In the genomic region with DNA sequence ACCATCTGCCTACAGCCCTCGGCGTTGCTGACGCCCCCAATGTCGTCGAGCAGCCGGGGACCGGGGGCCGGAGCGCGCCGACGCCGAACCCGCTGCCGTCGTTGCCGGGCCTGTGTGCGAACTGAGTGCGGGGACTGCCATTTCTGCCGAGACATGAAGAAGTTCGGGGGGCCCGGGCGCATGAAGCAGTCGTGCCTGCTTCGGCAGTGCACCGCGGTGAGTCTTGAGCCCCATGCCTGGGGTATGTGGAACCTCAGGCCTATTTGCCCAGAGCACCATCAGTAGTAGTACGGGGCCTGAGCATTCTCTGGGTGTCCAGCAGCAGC, we compare ENCODE assay signal across 14 mouse cellular contexts. TPM values are rescaled to one million over a fixed set of nuclear protein-coding genes. Genes with fewer than 3 reads are reported as not detected.
DNase-seq lines count a peak whose midpoint lies in the region; ATAC-seq lines count a peak whose summit lies in the region.
"Had no signal": no experiment of that assay in that cellular context is flagged by ENCODE, and none has a peak within 500 bp of the region (broad histone marks: within the 10 kb centered on the region; RNA-seq: fewer than 3 reads in every experiment).

No protein-coding gene starts in this region.

- DNase-seq in neural tube, embryonic 11.5 days (ENCODE audit: low spot score) = no peak
- DNase-seq in neural tube, embryonic 10.5 days (ENCODE audit: extremely low spot score, low spot score) = no peak
- no peak for DNase-seq in spleen, postnatal 4 days (ENCODE audit: low spot score in 2 of 2)
- DNase-seq in thymus, adult 18-20 months = no peak
- DNase-seq: adrenal gland, postnatal 10 days; kidney, adult 18-20 months had no signal

- H3K27ac ChIP-seq in forebrain, embryonic 12.5 days = no peak overlapping the region
- H3K27ac ChIP-seq in forebrain, embryonic 16.5 days (ENCODE audit: low read length) = no peak overlapping the region
- H3K27ac ChIP-seq in neural tube, embryonic 11.5 days (ENCODE audit: low read depth, low read length) = no peak overlapping the region
- H3K27ac ChIP-seq in intestine, embryonic 16.5 days (ENCODE audit: low read length) = no peak overlapping the region
- no peak overlapping the region for H3K27ac ChIP-seq in neural tube, embryonic 12.5 days
- H3K27ac ChIP-seq: macrophage had no signal

- H3K4me1 ChIP-seq in forebrain, embryonic 12.5 days = peaks cover 25% of the 10 kb centered on the region
- H3K4me1 ChIP-seq in forebrain, embryonic 16.5 days (replicated peaks; ENCODE audit: control insufficient read depth, insufficient read depth, low read length) = peaks cover 21% of the 10 kb centered on the region
- H3K4me1 ChIP-seq in neural tube, embryonic 11.5 days (ENCODE audit: control insufficient read depth, insufficient read depth, low read length) = peaks cover 3% of the 10 kb centered on the region; the same call in 1 of the 2 replicates
- H3K4me1 ChIP-seq in intestine, embryonic 16.5 days (ENCODE audit: control insufficient read depth, insufficient read depth, low read length) = peaks cover 14% of the 10 kb centered on the region
- peaks cover 24% of the 10 kb centered on the region for H3K4me1 ChIP-seq in neural tube, embryonic 12.5 days

- 95% methylated on average over 28 of the region's 28 CpGs for WGBS in forebrain, embryonic 12.5 days
- 90% methylated on average over 28 of the region's 28 CpGs for WGBS in forebrain, embryonic 16.5 days
- 95% methylated on average over 28 of the region's 28 CpGs for WGBS in neural tube, embryonic 11.5 days
- 93% methylated on average over 28 of the region's 28 CpGs for WGBS in intestine, embryonic 16.5 days
- 94% methylated on average over 28 of the region's 28 CpGs for WGBS in neural tube, embryonic 12.5 days

- H3K36me3 ChIP-seq in forebrain, embryonic 12.5 days (replicated peaks) = peaks cover 54% of the 10 kb centered on the region
- H3K36me3 ChIP-seq in forebrain, embryonic 16.5 days (ENCODE audit: control insufficient read depth, insufficient read depth) = peaks cover 32% of the 10 kb centered on the region
- peaks cover 25% of the 10 kb centered on the region for H3K36me3 ChIP-seq in neural tube, embryonic 11.5 days (ENCODE audit: control insufficient read depth, insufficient read depth, low read length)
- peaks cover 15% of the 10 kb centered on the region for H3K36me3 ChIP-seq in intestine, embryonic 16.5 days (ENCODE audit: control insufficient read depth, insufficient read depth, low read length)
- H3K36me3 ChIP-seq in neural tube, embryonic 12.5 days = peaks cover 53% of the 10 kb centered on the region

- peak overlapping the region; percentile 91 for H3K4me3 ChIP-seq in forebrain, embryonic 12.5 days (replicated peaks)
- no peak overlapping the region for H3K4me3 ChIP-seq in forebrain, embryonic 16.5 days (replicated peaks; ENCODE audit: low read length)
- peak overlapping the region; percentile 91; the same call in 1 of the 2 replicates for H3K4me3 ChIP-seq in neural tube, embryonic 11.5 days (ENCODE audit: low read depth, low read length)
- H3K4me3 ChIP-seq in intestine, embryonic 16.5 days (ENCODE audit: low read length) = no peak overlapping the region
- peak overlapping the region; percentile 94; the same call in 1 of the 2 replicates for H3K4me3 ChIP-seq in neural tube, embryonic 12.5 days

- H3K9me3 ChIP-seq in forebrain, embryonic 12.5 days = no peaks in the 10 kb centered on the region
- H3K9me3 ChIP-seq in forebrain, embryonic 16.5 days (ENCODE audit: control insufficient read depth, low read length) = no peaks in the 10 kb centered on the region
- H3K9me3 ChIP-seq in neural tube, embryonic 11.5 days (ENCODE audit: control insufficient read depth, low read length) = no peaks in the 10 kb centered on the region
- no peaks in the 10 kb centered on the region for H3K9me3 ChIP-seq in intestine, embryonic 16.5 days (ENCODE audit: control insufficient read depth, low read length)
- no peaks in the 10 kb centered on the region for H3K9me3 ChIP-seq in neural tube, embryonic 12.5 days

- no peak for ATAC-seq in forebrain, embryonic 12.5 days (ENCODE audit: low FRiP score)
- no peak for ATAC-seq in forebrain, embryonic 16.5 days
- no peak for ATAC-seq in neural tube, embryonic 11.5 days (ENCODE audit: insufficient read depth, low FRiP score, low TSS enrichment)
- no peak for ATAC-seq in intestine, embryonic 16.5 days
- no peak for ATAC-seq in neural tube, embryonic 12.5 days (ENCODE audit: low FRiP score, low read depth)
- ATAC-seq: Patski had no signal

- no peaks in the 10 kb centered on the region for H3K27me3 ChIP-seq in forebrain, embryonic 12.5 days
- no peaks in the 10 kb centered on the region for H3K27me3 ChIP-seq in forebrain, embryonic 16.5 days (replicated peaks; ENCODE audit: control insufficient read depth, insufficient read depth, low read length)
- no peaks in the 10 kb centered on the region for H3K27me3 ChIP-seq in neural tube, embryonic 11.5 days (ENCODE audit: control insufficient read depth, insufficient read depth, low read length)
- no peaks in the 10 kb centered on the region for H3K27me3 ChIP-seq in intestine, embryonic 16.5 days (replicated peaks; ENCODE audit: control insufficient read depth, insufficient read depth, low read length)
- H3K27me3 ChIP-seq in neural tube, embryonic 12.5 days (replicated peaks) = no peaks in the 10 kb centered on the region
- H3K27me3 ChIP-seq: Patski had no signal

- no peak overlapping the region for H3K9ac ChIP-seq in forebrain, embryonic 12.5 days
- no peak overlapping the region for H3K9ac ChIP-seq in forebrain, embryonic 16.5 days (replicated peaks; ENCODE audit: low read depth, low read length)
- H3K9ac ChIP-seq in neural tube, embryonic 11.5 days (ENCODE audit: low read length) = no peak overlapping the region
- peak overlapping the region; percentile 87; the same call in 1 of the 2 replicates for H3K9ac ChIP-seq in intestine, embryonic 16.5 days (ENCODE audit: low read depth, low read length)
- 0 out of 2 replicates have a peak overlapping the region, but pooled peaks have one; percentile 93 for H3K9ac ChIP-seq in neural tube, embryonic 12.5 days

- H3K4me2 ChIP-seq in forebrain, embryonic 12.5 days = peak overlapping the region; percentile 84; the same call in 1 of the 2 replicates
- no peak overlapping the region for H3K4me2 ChIP-seq in forebrain, embryonic 16.5 days (ENCODE audit: low read length)
- H3K4me2 ChIP-seq in neural tube, embryonic 11.5 days (ENCODE audit: low read depth) = no peak overlapping the region
- no peak overlapping the region for H3K4me2 ChIP-seq in intestine, embryonic 16.5 days (ENCODE audit: low read depth, low read length)
- peak overlapping the region; percentile 91 for H3K4me2 ChIP-seq in neural tube, embryonic 12.5 days (replicated peaks)

RNA-seq across cellular contexts. Expression of gene Fbxl19, which starts 3.9 kb away (rescaled TPM):
- 9.0 and 10.3 TPM in 2 replicates for polyA plus RNA-seq in forebrain, embryonic 12.5 days (2016; fragmentation: Nextera tagmentation; extraction: Ambion mirVana)
- polyA plus RNA-seq in forebrain, embryonic 16.5 days (2015; fragmentation: Nextera tagmentation; extraction: Ambion mirVana) = 8.0 and 8.4 TPM in 2 replicates
- 6.7 and 7.7 TPM in 2 replicates for polyA plus RNA-seq in neural tube, embryonic 11.5 days (2014; fragmentation: Nextera tagmentation; extraction: Ambion mirVana)
- polyA plus RNA-seq in intestine, embryonic 16.5 days (2015; fragmentation: Nextera tagmentation; extraction: Ambion mirVana) = 1.9 and 2.4 TPM in 2 replicates
- polyA plus RNA-seq in neural tube, embryonic 12.5 days (2016; fragmentation: Nextera tagmentation; extraction: Ambion mirVana) = 10.2 and 13.0 TPM in 2 replicates

RNA-seq across cellular contexts. Expression of gene Ctf2, which starts 16.2 kb away (rescaled TPM):
- polyA plus RNA-seq in forebrain, embryonic 12.5 days (2016; fragmentation: Nextera tagmentation; extraction: Ambion mirVana) = 0.40 and 0.42 TPM in 2 replicates
- 0.11 and 0.17 TPM in 2 replicates for polyA plus RNA-seq in forebrain, embryonic 16.5 days (2015; fragmentation: Nextera tagmentation; extraction: Ambion mirVana)
- 0.18 TPM in 1 of 2 replicates, not detected in the other for polyA plus RNA-seq in neural tube, embryonic 11.5 days (2014; fragmentation: Nextera tagmentation; extraction: Ambion mirVana)
- 0.07 and 0.12 TPM in 2 replicates for polyA plus RNA-seq in intestine, embryonic 16.5 days (2015; fragmentation: Nextera tagmentation; extraction: Ambion mirVana)
- 0.22 and 0.28 TPM in 2 replicates for polyA plus RNA-seq in neural tube, embryonic 12.5 days (2016; fragmentation: Nextera tagmentation; extraction: Ambion mirVana)
- polyA plus RNA-seq: cerebellum, adult 2 months; gonadal fat pad, adult 2 months; macrophage had no signal

RNA-seq across cellular contexts. Expression of gene Orai3, which starts 21.4 kb away (rescaled TPM):
- 5.7 and 6.0 TPM in 2 replicates for polyA plus RNA-seq in forebrain, embryonic 12.5 days (2016; fragmentation: Nextera tagmentation; extraction: Ambion mirVana)
- polyA plus RNA-seq in forebrain, embryonic 16.5 days (2015; fragmentation: Nextera tagmentation; extraction: Ambion mirVana) = 9.5 and 9.6 TPM in 2 replicates
- polyA plus RNA-seq in neural tube, embryonic 11.5 days (2014; fragmentation: Nextera tagmentation; extraction: Ambion mirVana) = 5.5 and 6.5 TPM in 2 replicates
- 24.6 and 24.9 TPM in 2 replicates for polyA plus RNA-seq in intestine, embryonic 16.5 days (2015; fragmentation: Nextera tagmentation; extraction: Ambion mirVana)
- 7.9 and 9.9 TPM in 2 replicates for polyA plus RNA-seq in neural tube, embryonic 12.5 days (2016; fragmentation: Nextera tagmentation; extraction: Ambion mirVana)

RNA-seq across cellular contexts. Expression of gene Setd1a, which starts 28.3 kb away (rescaled TPM):
- polyA plus RNA-seq in forebrain, embryonic 12.5 days (2016; fragmentation: Nextera tagmentation; extraction: Ambion mirVana) = 21.7 and 25.5 TPM in 2 replicates
- polyA plus RNA-seq in forebrain, embryonic 16.5 days (2015; fragmentation: Nextera tagmentation; extraction: Ambion mirVana) = 19.8 and 20.7 TPM in 2 replicates
- polyA plus RNA-seq in neural tube, embryonic 11.5 days (2014; fragmentation: Nextera tagmentation; extraction: Ambion mirVana) = 27.2 and 28.5 TPM in 2 replicates
- 6.2 and 11.4 TPM in 2 replicates for polyA plus RNA-seq in intestine, embryonic 16.5 days (2015; fragmentation: Nextera tagmentation; extraction: Ambion mirVana)
- polyA plus RNA-seq in neural tube, embryonic 12.5 days (2016; fragmentation: Nextera tagmentation; extraction: Ambion mirVana) = 20.3 and 22.5 TPM in 2 replicates

RNA-seq across cellular contexts. Expression of gene Ctf1, which starts 35.7 kb away (rescaled TPM):
- polyA plus RNA-seq in forebrain, embryonic 12.5 days (2016; fragmentation: Nextera tagmentation; extraction: Ambion mirVana) = 6.7 and 8.3 TPM in 2 replicates
- polyA plus RNA-seq in forebrain, embryonic 16.5 days (2015; fragmentation: Nextera tagmentation; extraction: Ambion mirVana) = 3.5 and 4.5 TPM in 2 replicates
- polyA plus RNA-seq in neural tube, embryonic 11.5 days (2014; fragmentation: Nextera tagmentation; extraction: Ambion mirVana) = 6.0 and 8.8 TPM in 2 replicates
- 5.2 and 6.5 TPM in 2 replicates for polyA plus RNA-seq in intestine, embryonic 16.5 days (2015; fragmentation: Nextera tagmentation; extraction: Ambion mirVana)
- 5.8 TPM in 2 replicates for polyA plus RNA-seq in neural tube, embryonic 12.5 days (2016; fragmentation: Nextera tagmentation; extraction: Ambion mirVana)
- polyA plus RNA-seq: macrophage had no signal

Comparison
In these comparisons a context has a peak if more than half of its experiments do, and no peak if none do; other contexts are left out.
1. H3K4me2 ChIP-seq: peak in forebrain, embryonic 12.5 days (single experiment) and neural tube, embryonic 12.5 days (single experiment); none in forebrain, embryonic 16.5 days (single experiment), neural tube, embryonic 11.5 days (single experiment) and intestine, embryonic 16.5 days (single experiment).
2. H3K4me3 ChIP-seq: peak in forebrain, embryonic 12.5 days (single experiment), neural tube, embryonic 11.5 days (single experiment) and neural tube, embryonic 12.5 days (single experiment); none in forebrain, embryonic 16.5 days (single experiment) and intestine, embryonic 16.5 days (single experiment).
3. H3K9ac ChIP-seq: peak in intestine, embryonic 16.5 days (single experiment) and neural tube, embryonic 12.5 days (single experiment); none in forebrain, embryonic 12.5 days (single experiment), forebrain, embryonic 16.5 days (single experiment) and neural tube, embryonic 11.5 days (single experiment).